Mouse (Mus musculus): Measurements from ENCODE around the gene Avpr1a. TPM values are rescaled to one million over a fixed set of nuclear protein-coding genes. Genes with fewer than 3 reads are reported as not detected.

Avpr1a gene
- not detected for total RNA-seq (2023)

DNA sequence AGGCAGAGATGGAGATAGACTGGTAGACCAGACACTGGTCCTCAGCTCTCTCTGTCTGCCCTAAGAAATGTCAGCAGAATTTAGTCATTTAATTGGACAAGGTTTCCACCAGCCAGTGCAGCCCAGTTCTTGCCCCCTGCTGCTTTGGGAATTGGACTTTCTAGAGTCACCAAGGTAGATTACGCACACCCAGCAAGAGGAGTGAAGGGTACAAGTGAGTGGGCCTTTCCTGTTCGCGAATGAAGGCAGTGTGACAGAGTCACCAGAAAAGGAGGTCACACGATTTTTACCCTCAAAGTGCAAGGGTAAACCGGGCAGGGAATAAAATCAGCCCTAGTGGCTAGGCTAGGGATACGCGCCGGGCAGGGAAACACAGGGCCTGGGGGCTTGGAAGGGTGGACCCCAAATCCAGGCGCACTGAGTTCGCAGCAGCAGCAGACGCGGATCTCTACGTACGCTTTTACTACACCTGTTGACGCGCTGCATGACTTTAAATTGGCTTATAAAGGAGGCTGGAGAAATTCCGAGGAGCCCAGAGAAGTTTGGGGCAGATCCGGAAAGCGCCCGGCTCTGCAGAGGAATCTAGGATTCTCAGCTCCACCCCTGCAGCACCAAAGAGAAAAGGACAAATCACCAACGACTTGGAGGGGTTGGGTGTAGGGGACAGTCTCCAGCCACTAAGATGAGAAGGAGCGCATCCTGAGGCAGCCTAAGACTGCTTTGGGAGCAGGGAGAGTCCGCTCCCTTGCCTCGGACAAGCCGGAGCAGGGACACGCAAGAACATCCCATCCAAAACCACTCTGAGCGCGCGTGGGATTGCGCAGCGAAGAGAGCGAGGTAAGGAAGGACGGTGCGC lies at the start of gene Avpr1a:
Avpr1a (plus strand) TSS at position 639 of the 856 bp plus-strand sequence.

Other genes with a start within 250 kb of the Avpr1a start
- 10 to 100 TPM; 26.8 to 35.1 TPM for gene Ppm1h, start 230.3 kb downstream of the Avpr1a start, total RNA-seq (2023)